Mouse (Mus musculus) bone marrow, adult 2 months (tissue): Measurements from ENCODE around the gene Ablim1.

Source experiments
- CTCF ChIP-seq: fragments of 200-500 bp; IDR thresholded peaks from 2 replicates; pipeline ENCODE4 v1.5.1; 2011; ENCODE audit warnings: low read length, control low read depth; ENCODE audit not compliant: control insufficient read depth, insufficient read depth
- POLR2A ChIP-seq: fragments of 200-500 bp; IDR thresholded peaks from 2 replicates; pipeline ENCODE4 v1.6.1; 2011; ENCODE audit warnings: low read depth, mild to moderate bottlenecking, control low read depth, low read length, borderline replicate concordance; ENCODE audit not compliant: control insufficient read depth

DNA sequence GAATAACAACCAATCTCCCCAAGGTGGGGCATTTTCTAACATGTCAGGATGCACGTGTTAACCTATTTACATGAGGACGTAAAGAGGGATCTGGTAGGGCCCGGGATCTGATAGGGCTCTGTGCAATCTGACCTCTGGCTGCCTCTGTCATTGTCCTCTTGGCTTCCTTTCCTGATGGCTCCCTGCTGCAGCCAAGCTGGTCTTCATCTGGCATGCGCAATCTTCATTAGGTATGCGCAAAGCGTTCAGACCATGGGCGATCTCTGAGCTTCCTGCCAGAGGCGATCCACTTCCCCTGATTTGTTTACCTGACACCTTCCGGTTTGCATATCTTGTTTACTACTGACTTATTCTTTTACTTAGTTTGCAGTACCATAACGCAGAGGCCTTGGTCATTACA is 38.5 kb upstream of the Ablim1 start:
- TF ChIP-seq POLR2A (no peak), CTCF (no peak)
